Mouse (Mus musculus) adrenal gland, adult 8-10 months (tissue): ENCODE data around the gene Vps13d. TPM values are rescaled to one million over a fixed set of nuclear protein-coding genes. Genes with fewer than 3 reads are reported as not detected.
A peak's percentile ranks its signal among the peaks of the same experiment; 100 is the strongest.

Experiments
- DNase-seq: peaks from one replicate; pipeline ENCODE4 v3.0.0; 2022
- total RNA-seq, 4 experiments: library from RNA; stranded (reverse); gene quantifications; 2 replicates each; pipeline ENCODE4 v1.2.4; 2022

The Vps13d gene
- total RNA-seq, 4 experiments from 2014 or later, result 62.6 to 84.7 (median 81.4) TPM

DNA sequence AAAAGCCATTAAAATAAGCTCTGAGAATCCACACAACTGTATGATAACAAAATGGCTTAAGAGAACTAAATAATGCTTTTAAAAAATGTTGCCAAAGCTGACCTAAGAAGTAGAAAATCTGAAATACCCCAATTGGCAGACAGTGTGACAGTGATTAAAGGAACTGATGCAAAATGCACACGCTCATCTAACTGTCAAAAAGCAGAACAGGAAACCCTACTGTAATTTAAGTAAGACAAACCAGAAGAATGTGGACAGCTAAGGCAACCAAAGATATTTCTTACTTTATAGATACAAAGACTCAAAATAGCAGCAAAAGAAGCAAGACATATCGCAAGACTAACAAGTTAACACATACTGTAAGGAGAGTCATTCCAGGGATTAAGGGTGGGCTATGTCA is 223.8 kb downstream of the Vps13d start:
- DNase-seq, result no peak

DNA sequence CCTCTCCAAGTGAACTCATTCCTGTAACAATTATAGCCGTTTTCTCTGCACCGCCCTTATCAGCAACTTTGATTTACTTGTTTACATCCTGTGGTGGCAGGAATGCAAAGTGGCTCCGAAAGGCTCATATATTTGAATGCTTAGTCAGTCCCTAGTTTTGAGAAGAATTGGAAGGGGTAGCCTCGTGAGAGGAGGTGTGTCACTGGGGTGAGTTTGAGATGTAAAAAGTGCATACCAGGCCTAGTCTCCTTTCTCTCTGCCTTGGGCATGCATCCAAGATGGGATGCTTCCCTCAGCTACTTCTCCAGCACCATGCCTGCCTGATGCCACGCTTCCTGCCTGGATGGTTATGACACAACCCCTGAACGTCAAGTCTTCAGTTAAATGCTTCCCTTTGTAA is 225.8 kb downstream of the Vps13d start:
- no peak for DNase-seq

DNA sequence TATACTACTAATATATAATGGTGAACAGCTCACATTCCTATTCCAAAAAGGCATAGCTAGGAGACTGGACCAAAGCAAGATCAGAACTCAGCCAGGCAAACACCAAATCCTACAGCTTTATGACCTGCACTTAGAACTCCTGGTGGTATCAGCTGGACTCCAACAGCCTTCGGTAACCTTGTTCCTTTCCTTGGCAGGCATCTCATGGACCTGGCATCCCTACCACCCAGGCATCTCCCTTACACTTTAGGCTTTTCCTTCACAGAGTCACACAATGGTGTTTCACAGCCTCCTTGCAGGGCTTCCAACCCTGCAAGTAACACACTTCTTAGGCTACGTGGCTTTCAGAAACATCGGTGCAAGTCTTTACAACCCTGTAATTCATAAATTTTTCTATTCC is 226.4 kb downstream of the Vps13d start:
- DNase-seq, result no peak

DNA sequence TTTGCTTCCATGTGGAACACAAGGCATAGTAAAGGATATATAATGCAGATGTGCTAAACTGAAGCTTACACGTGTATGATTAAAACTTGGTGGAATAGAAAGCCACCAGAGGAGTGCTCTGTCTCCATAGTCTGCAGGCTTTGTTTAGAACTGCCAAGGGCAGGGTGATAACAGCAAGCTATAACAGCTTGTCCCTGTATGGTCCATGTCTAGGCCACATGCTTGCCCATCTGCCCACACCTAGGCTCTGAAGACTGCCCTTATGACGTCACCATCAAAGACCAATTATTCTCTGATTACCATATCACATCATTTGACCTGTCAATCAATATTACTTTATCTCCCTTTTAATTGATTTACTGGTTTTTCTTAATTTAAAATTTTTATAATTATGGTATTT is 229.6 kb downstream of the Vps13d start:
- no peak for DNase-seq

DNA sequence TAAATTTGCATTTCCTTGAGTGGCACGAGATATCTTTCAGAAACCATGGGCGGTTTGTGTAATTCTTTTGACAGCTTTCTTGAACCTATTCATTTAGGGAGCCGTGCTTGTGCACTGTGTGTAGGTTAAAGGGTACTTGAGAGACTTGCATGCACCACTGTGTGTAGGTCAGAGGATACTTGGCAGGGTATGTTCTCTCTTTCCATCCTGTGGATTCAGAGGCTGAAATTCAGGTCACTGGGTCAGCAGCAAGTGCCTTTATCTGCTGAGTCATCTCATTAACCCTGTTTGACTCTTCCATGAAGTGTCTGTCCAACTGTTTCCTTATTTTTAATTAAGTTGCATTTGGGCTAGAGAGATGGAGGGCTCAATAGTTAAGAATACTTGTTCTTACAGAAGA is 233.1 kb downstream of the Vps13d start:
- DNase-seq, result no peak

DNA sequence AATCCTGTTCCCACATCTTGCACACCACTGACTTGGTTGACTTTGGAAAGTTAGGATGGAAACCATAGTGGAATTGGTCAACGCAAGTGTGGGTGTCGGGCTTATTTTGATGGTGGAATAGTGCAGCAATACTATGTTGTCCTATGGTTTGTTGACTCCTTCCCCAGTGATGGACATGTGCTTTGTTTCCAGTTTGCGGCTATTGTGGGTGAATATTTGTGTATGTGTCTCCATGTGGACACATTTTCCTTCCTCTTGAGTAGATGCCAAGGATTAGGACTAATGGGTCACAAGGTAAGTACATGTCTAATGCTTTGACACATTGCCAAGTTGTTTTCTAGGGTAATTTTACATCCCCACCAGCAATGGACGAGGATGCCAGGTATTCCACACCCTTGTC is 233.6 kb downstream of the Vps13d start:
- DNase-seq, result no peak

DNA sequence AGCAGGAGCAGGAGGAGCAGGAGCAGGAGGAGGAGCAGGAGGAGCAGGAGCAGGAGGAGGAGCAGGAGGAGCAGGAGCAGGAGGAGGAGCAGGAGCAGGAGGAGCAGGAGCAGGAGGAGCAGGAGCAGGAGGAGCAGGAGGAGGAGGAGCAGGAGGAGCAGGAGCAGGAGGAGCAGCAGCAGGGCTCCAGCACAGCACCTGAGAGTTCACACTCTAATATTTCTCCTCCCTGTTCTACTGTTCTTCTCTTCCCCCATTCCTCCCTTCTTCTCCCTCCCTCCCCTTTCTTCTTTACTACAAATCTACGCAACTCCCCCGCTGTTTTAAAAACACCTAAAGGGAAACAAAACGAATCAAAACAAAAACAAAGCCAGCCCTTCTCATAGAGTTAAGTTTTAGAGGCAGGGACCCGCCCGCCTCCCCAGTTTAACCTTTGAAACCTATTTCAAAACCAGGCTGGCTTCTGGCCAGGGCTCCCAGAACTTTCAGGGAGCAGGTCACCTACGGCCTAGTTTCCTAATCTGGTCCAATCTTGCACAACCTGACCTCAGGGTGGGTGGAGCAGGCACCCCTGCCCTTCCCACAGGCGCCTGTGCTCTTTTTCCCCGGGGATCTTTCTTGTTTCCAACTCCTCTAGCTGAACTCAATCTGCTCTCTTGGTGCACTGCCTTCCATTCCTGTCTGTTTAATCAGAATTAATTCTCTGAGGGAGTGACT is 234.5 kb downstream of the Vps13d start:
- DNase-seq, result peak; percentile 85

DNA sequence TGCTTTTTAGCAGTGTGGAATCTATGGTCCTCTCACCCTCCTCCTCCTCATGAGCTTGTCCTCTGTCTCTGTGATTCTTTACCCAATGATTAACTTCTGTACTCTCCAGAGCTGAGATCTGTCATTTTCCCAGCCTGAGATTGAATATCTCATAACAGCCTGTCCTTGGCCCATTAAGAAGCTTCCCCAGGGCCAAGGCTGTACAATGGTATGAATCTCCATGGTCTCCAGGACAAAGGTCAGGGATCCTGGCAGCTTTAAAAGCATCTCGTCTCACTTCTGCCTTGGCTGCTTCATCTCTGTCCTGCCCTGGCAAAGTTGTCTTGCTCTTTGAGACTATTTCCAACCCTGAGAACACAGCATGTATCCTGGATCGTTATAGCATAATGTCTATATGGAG is 237.1 kb downstream of the Vps13d start:
- peak; percentile 72 for DNase-seq

DNA sequence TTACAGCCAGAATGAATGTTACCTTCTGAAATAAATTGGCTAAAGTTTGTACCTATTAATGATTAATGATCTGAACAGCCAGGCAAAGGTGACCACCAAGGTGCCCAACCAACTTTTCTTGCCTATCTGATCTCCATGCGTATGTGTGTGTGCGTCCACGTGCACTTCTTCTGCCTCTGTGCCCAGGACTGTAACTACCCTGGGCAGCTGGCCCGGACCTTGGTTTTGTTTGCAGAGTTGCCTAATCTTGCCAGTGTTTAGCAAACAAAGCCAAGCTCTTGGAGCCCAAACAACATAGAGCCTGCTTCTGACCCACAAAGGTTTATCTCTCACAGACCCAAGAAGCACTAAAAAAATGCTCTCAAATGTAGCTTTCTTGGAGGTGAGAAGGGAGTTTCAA is 237.6 kb downstream of the Vps13d start:
- peak; percentile 83 for DNase-seq

DNA sequence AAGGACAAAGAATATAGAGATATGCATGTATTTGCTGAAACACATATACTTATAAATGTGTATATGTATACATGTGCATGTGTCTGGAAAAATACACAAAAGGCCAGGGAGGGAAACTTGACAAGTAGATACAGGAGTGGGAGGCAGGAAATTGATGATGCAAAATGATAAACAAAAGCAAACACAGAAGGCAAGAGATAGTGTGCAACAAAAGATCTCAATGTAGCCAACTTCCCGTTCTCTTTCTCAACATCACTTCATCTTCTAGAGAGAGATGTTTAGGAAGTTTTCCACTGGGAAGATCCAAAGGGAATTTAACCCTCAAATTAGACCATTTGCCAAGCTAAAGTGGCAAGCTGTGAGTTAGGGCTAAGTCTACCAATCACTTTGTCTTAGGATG is 238.5 kb downstream of the Vps13d start:
- no peak for DNase-seq

DNA sequence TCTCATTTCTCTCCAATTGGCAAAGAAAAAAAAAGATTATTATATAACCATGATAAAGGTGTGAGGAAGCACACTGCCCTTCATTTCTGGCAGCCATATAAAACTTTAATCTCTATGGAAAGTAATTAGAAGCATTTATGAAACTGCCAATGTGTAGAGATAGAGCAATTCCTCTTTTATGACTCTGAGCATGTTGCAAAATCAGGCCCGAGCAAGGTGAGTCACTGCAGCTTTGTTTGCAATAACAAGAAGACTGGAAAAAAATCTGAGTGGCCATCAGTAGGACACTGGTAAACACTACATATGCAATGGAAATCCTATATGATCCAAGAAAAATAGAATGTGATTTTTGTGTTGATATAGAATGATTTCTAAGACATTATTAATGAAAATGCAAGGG is 238.9 kb downstream of the Vps13d start:
- DNase-seq, result peak; percentile 58

DNA sequence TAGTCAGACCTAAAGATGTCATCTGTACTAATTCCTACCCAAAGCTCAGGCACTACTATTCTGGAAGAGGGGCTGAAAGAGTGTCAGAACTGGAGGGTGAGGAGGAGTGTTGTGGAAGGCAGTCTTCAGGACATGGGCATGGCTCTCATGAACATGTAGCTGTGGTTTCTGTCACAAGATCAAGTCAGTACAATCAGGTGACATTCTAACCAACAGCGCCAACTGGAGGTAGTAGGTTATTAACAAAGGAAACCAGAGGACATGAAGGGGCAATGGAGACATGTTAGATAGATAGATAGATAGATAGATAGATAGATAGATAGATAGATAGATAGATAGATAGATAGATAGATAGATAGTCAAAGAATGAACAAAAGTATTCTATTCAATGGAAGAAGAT is 241.4 kb downstream of the Vps13d start:
- DNase-seq, result no peak

DNA sequence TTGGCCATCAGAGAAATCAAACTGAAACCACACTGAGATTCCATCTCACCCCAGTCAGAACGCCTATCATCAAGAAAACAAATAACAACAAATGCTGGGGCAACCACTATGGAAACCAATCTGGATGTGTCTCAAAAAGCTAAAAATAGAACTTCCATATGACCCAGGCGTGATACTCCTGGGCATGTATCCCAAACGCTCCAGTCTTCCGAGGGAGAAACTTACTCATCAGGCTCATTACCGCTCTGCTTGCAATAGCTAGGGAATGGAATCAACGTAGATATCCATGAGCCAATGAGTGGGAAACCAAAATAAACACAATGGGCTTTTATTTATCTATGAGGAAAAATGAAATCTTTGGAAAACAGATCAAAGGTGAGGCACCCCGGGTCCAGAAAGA is 242.9 kb downstream of the Vps13d start:
- no peak for DNase-seq

DNA sequence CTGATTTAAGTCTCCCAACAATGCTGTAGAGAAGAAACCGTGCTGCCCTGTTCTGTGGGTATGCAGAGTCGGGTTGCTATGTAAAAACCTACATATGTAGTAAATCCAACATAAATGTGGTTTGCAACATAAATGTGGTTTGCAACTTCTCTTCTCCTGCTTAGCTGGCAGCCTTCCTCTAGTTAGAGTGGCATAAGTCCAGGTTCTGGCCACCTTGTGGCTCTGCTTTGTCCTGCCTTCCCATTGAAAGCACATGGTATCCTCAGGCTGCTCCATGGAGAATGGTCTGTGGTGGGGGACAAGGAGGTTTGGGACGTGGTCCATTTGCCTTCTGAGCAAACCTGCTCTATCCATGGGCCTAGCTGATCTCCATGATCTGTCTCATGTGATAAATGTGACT is 243.9 kb downstream of the Vps13d start:
- no peak for DNase-seq

DNA sequence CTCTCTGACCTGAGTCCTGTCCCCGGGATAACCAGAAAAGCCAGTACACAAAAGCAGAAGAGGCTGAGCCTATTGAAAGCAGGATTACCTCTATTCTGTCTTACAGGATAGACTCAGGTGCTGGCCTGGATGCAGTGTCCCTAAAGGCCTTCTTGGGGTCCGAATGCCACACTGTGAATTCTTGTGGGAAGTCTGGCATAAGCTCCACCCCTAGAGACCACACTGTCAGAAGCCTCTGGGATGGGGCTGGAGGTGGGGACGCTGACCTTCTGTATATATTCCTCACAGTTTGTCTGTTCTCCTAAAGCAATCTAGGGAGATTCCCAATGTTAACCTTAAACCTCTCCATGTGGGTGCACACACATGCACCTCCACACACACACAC is 244.5 kb downstream of the Vps13d start:
- DNase-seq, result no peak

DNA sequence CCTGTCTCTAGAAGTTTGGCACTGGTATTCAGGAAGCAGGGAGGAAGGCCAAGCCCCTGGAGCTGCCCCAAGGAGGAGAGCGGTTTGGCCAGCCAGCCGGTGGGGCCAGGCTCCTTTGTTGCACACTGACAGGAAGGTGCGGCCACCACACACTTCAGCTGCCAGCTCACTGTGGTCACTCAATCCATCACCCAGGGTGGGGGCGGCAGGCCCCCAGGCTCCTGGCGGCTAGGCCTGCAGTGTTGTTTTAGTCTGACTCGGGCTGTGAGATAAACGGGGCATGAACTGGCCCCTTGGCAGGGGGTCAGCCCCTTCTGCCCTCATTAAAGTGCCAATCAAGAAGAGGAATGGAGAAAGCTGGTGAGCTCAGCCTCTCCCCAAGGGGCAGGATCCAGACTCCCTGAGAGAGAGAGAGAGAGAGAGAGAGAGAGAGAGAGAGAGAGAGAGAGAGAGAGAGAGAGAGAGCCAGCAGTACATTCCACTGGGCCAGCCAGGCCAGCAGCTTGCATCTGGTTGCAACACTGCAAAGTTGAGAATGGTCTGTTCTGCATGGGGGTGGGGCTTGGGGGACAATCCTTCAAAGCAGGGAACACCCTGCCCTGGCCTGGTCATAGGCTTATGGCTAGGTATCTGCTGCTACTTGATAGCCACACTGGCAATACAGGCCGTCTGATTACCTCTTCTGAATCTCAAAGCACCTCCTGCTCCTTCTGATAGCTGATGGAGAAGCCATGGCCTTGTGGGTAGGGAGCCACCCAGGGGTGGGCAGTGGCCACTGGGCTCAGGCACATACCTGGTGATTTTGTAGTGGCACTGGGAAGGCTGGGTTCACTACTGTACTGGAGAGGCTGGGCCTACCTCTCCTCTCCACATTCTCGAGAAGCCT is 245.1 kb downstream of the Vps13d start:
- peak; percentile 60 for DNase-seq

DNA sequence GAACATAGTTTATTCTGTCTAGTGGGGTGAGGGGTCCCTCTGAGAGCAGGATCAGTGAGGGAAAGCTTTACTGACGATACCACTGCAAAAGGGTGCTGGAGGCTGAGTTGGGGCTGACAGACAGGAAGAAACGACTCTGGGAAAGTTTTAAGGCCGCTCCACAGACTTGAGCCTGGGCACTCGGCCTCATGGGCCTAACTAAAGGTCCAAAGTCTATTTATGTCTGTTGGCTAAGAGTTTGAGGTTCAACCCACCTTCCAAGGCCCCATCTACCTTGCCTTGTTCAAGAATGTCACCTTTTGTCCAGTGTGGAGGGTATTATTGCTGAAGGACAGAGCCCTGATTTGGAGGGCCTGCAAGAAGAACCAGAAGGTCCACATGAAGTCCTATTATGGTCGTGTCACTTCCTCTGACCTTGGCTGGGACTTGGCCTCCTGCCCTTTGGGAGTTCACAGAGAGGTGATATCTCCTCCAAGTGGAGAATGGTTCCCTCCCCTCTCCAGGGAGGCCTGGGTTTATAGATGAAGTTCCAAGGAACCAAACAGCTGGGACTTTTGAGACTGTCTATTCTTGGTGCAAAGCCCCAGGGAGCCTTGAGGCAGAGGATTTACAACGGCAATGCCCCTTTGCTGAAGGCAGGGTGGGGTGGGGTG is 246.9 kb downstream of the Vps13d start:
- peak; percentile 86 for DNase-seq

DNA sequence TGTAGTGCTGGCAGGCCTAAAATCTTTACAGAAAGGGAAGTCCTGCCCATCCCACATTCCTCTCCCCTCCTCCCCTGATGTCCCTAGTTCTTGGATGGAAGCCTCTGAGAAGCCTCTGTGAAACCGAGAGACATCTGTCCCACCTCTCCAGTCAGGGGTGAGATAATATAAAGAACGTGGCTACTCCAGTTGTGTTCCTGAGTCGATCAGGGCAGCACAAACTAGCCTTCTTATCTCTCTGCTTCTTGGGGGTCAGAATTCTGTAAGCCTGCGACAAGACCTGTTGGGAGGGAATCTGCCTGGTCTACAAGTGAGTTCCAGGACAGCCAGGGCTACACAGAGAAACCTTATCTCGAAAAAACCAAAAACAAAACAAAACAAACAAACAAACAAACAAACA is 251.5 kb downstream of the Vps13d start:
- no peak for DNase-seq

DNA sequence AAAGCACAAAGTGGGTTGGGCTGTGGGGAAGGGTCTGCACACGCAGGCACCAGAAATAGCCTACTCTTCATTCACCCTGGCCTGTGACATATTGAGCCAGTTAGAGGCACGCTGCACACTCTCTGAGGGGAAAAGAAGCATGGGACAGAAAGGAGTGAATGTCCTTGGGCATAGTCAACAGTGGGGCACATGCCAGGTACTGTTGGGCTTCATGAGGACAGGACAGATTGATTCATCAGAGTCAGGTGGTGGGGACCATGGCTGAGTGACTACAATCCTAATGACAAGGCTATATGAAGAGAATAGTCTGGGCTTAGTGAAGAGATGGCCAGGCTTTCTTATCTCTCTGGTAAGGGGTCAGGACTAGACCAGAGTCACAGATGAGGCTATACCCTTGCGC is 252.4 kb downstream of the Vps13d start:
- no peak for DNase-seq

DNA sequence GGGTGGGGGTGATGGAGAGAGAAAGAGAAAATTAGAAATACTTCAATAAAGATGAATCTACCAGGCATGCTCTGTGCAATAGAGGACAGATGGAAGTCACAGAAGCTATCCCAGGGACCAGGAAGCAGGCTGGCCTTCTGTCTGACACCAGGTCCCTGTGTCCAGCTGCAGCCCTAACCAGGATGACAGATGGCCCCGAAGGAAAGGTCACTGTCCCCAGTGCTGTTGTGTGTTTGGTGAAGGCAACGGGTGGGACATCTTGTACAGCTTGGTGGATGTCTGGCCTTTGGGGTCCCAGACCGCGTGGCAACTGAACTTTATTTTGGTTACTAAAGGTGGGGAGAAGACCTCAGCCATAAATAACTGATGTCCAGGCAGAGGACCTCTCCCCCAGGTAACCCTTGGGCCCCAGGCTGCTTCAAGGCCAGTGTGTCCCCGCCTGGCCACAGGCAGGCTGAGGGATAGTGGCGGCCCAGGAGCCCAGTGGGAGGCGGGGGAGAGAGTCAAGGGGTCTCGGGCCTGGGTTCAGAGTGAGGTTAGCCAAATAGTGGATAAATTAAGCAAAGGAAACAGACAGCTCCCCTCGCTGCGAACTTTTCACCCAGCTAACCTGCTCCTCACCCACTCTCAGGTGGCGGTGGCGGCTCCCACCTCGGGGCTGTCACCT is 253.9 kb downstream of the Vps13d start:
- no peak for DNase-seq

DNA sequence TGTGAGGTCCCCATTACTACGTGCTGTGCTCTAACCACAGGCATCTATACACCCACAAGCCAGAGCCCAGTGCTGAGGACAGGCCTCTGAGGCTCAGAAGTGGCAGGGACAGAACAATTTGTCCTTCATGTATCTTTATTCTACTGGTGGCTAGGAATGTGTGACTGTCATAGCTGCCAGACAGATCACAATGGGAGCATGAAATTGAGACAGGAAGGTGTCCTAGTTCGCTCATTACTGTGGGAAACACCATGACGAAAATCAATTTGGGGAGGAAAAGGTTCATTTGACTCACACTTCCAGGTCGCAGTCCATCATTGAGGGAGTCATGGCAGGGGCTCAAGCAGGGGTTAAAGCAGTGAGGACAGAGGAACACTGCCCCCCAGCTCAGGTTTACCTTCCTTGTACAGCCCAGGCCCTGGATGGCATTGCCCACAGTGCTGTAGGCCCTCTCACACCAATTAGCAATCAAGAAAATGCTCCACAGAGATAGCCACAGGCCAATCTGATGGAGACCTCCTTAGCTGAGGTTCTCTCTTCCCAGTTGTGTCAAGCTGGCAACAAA is 254.9 kb downstream of the Vps13d start:
- DNase-seq, result no peak

DNA sequence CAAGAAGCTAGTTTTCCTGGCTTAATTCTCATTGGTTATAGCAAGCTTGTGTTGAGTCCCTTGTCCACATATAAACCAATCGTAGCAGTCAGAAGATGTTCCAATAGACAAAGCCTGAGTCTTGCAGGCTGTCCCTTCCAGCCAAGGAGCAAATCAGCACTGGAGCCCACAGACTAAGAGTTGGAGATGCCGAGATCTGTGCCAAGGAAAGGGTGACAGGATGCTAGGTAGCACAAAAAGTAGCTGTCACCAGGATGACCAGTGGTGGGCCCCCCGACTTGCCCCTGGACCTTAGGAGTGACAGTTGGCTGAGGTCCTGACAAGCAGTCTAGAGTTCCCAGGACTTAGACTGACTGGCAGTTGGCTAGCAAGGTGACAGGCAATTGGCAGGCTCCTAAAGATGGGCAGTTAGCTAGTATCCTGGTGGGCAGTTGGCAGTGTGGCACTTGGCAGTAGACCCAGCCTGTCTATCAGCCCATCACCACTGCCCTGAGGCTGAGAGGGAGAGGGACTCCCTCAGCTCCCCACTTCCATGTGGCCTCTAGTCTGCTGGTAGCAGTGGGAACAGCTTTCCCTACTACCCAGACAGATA is 258.1 kb downstream of the Vps13d start:
- no peak for DNase-seq
